Mouse (Mus musculus) megakaryocyte, embryonic 14.5 days (primary cell): ENCODE data around the gene Egfr.

Experiments
- FLI1 ChIP-seq: IDR thresholded peaks from 2 replicates; pipeline ENCODE4 v1.6.1; 2012; ENCODE audit warnings: low read length, inconsistent platforms, mixed read lengths
- GATA1 ChIP-seq: IDR thresholded peaks from 3 replicates; pipeline ENCODE4 v1.6.1; 2012; ENCODE audit warnings: mixed read lengths, low read length, inconsistent platforms, borderline replicate concordance

DNA sequence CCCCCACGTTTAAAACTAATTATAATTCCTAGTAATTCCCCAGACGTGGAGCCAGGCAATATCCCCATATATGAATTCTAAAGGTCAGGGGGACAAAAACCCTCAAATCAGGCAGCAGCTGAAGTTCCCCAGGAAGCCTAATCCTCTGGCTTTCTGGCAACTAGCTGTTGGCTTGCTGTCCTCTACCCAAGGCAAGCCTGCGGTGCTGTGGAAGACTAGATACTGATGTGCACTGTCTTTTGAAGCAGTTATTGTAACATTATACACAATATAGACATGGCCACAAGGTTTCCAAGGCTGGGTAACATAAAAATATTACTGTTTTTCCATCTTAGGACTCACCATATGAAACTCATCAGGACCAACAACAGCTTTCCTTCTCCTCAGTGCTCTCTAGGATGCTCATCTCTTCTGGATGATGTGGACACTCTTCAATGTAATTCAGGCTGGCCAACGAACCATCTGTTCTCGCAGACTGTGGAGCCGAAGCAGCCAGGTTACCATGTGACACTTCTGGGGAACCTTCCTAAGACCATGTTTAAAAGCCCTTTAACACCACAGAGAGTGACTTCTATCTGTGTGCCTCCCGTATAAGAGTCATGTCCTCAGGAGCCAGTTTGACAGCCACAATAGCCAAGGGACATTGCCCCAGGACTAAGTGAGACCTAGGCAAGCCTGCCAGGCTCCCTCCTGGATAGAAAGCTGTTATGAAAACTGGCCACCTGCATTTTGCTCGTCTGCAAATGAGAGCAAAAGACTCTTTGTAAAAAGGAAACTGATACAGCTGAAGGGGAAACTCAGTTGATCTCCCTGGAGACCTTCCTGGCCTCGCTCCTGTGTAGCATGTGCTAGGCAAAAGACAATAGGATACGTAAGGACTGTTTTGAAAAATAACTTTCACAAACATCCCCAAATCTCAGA is 11.1 kb upstream of the Egfr start:
- TF ChIP-seq GATA1 = no peak
- TF ChIP-seq FLI1 = no peak
